Mouse (Mus musculus) hindbrain, embryonic 10.5 days (tissue): ENCODE results near the gene Gm21760. TPM values are rescaled to one million over a fixed set of nuclear protein-coding genes. Genes with fewer than 3 reads are reported as not detected.
"Not testable (repeated sequence)": the region's sequence is repeated elsewhere in the genome, so short reads cannot be mapped to it uniquely, and the experiment has no call there.

Experiments
- DNase-seq: peaks from one replicate; pipeline ENCODE4 v3.0.0-alpha.2; 2017; ENCODE audit warnings: low spot score
- H3K27ac ChIP-seq: fragments of 300-500 bp; sonication (generic); 2 replicates; pipeline ENCODE4 v1.5.1; 2016; ENCODE audit warnings: mild to moderate bottlenecking, moderate library complexity
- H3K27me3 ChIP-seq: fragments of 300-500 bp; sonication (generic); 2 replicates; pipeline ENCODE4 v1.6.1; 2016; ENCODE audit warnings: mild to moderate bottlenecking; ENCODE audit not compliant: poor library complexity, insufficient read depth, severe bottlenecking
- H3K36me3 ChIP-seq: fragments of 300-500 bp; sonication (generic); 2 replicates; pipeline ENCODE4 v1.6.1; 2016; ENCODE audit warnings: mild to moderate bottlenecking, moderate library complexity
- H3K4me1 ChIP-seq: fragments of 300-500 bp; sonication (generic); replicated peaks from 2 replicates; pipeline ENCODE4 v1.6.1; 2016; ENCODE audit warnings: mild to moderate bottlenecking
- H3K4me3 ChIP-seq: fragments of 300-500 bp; sonication (generic); 2 replicates; pipeline ENCODE4 v1.5.1; 2016; ENCODE audit warnings: mild to moderate bottlenecking, moderate library complexity
- H3K9me3 ChIP-seq: fragments of 300-500 bp; sonication (generic); 2 replicates; pipeline ENCODE4 v1.6.1; 2016; ENCODE audit warnings: mild to moderate bottlenecking, moderate library complexity
- WGBS: fragments of 180-500 bp; shearing (Covaris S2); methylation state at CpG from one replicate; pipeline ENCODE4 v1.1.7; 2016; 5-methylcytosine and 5-hydroxymethylcytosine counted together
- polyA plus RNA-seq: library from polyadenylated mRNA; unstranded; fragments of >200 nt; fragmentation: Nextera tagmentation; extraction: Ambion mirVana; gene quantifications from 2 replicates; pipeline ENCODE4 v1.2.1, GENCODE M21; 2016

The Gm21760 gene
- polyA plus RNA-seq, result not detected in 2 replicates

DNA sequence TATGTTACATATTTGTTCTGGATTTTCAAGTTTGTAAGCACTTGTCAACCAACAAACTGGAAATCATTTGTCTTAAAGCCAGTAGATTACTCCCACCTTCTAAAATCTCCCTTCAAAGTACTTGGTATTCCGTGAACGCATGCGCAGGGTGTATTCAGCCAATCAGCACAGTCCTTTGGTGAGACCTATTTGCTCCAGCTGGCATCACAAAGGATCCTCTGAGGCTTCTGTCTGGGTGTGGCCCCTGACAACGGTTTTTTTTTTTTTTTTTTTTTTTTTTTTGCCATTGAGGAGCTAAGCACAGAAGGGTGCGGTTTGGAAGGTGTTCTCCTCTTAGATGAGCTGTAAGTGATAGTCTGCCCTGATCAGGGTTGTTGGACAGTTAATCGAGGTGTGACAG lies at the start of gene Gm21760:
Gene Gm21760 (plus strand): TSS at position 301 of the 400 bp plus-strand sequence.
- H3K36me3 ChIP-seq, DNase-seq, H3K4me3 ChIP-seq, H3K9me3 ChIP-seq, H3K4me1 ChIP-seq, H3K27me3 ChIP-seq, H3K27ac ChIP-seq: not testable (repeated sequence)
- no CpG with 5 or more reads among the region's 6 CpGs for WGBS
